ENCODE assay signal across 13 mouse cellular contexts in genomic region chr6:83371350-83371749, GRCm38 (mm10).
"Had no signal": no experiment of that assay in that cellular context is flagged by ENCODE, and none has a peak within 500 bp of the region (broad histone marks: within the 10 kb centered on the region; RNA-seq: fewer than 3 reads in every experiment).

No protein-coding gene starts in this region.

- DNase-seq: lung, adult 18-20 months; lung, embryonic 14.5 days; lung, postnatal 10 days; lung, postnatal 4 days; midbrain, embryonic 14.5 days; retina, postnatal 1 day; right cerebral cortex, postnatal 14 days; right cerebral cortex, postnatal 4 days; spleen, adult 18-20 months; thymus, adult 18-20 months; thymus, postnatal 14 days; thymus, postnatal 4 days had no signal

- ATAC-seq: midbrain, embryonic 16.5 days had no signal
